Mouse (Mus musculus) intestine, embryonic 15.5 days (tissue): Measurements from ENCODE around the gene H2-M10.2. TPM values are rescaled to one million over a fixed set of nuclear protein-coding genes. Genes with fewer than 3 reads are reported as not detected.
"Not testable (repeated sequence)": the region's sequence is repeated elsewhere in the genome, so short reads cannot be mapped to it uniquely, and the experiment has no call there.

Experiments used
- ATAC-seq: fragments of 200-750 bp; cut with Nextera tagmentation; 2 replicates; pipeline ENCODE4 v1.8.0; 2017; ENCODE audit warnings: moderate TSS enrichment, moderate library complexity
- H3K27ac ChIP-seq: fragments of 300-500 bp; sonication (generic); 2 replicates; pipeline ENCODE4 v1.5.1; 2015; ENCODE audit warnings: mild to moderate bottlenecking, inconsistent platforms
- H3K27me3 ChIP-seq: fragments of 300-500 bp; sonication (generic); replicated peaks from 2 replicates; pipeline ENCODE4 v1.6.1; 2015; ENCODE audit warnings: inconsistent platforms
- H3K36me3 ChIP-seq: fragments of 300-500 bp; sonication (generic); 2 replicates; pipeline ENCODE4 v1.6.1; 2015; ENCODE audit warnings: inconsistent platforms
- H3K4me1 ChIP-seq: fragments of 300-500 bp; sonication (generic); replicated peaks from 2 replicates; pipeline ENCODE4 v1.6.1; 2015; ENCODE audit warnings: inconsistent platforms
- H3K4me2 ChIP-seq: fragments of 300-500 bp; sonication (generic); replicated peaks from 2 replicates; pipeline ENCODE4 v1.6.1; 2015; ENCODE audit warnings: mild to moderate bottlenecking, inconsistent platforms
- H3K4me3 ChIP-seq: fragments of 300-500 bp; sonication (generic); replicated peaks from 2 replicates; pipeline ENCODE4 v1.5.1; 2015; ENCODE audit warnings: inconsistent platforms
- H3K9ac ChIP-seq: fragments of 300-500 bp; sonication (generic); 2 replicates; pipeline ENCODE4 v1.6.1; 2015; ENCODE audit warnings: inconsistent platforms
- H3K9me3 ChIP-seq: fragments of 300-500 bp; sonication (generic); 2 replicates; pipeline ENCODE4 v1.6.1; 2016; ENCODE audit warnings: inconsistent platforms
- WGBS: fragments of 180-500 bp; shearing (Covaris S2); methylation state at CpG from one replicate; pipeline ENCODE4 v1.1.7; 2015; 5-methylcytosine and 5-hydroxymethylcytosine counted together
- polyA plus RNA-seq: library from polyadenylated mRNA; unstranded; fragments of >200 nt; fragmentation: Nextera tagmentation; extraction: Ambion mirVana; gene quantifications from 2 replicates; pipeline ENCODE4 v1.2.1, GENCODE M21; 2015

The H2-M10.2 gene
- polyA plus RNA-seq, 1 experiment from 2014 or later = not detected

DNA sequence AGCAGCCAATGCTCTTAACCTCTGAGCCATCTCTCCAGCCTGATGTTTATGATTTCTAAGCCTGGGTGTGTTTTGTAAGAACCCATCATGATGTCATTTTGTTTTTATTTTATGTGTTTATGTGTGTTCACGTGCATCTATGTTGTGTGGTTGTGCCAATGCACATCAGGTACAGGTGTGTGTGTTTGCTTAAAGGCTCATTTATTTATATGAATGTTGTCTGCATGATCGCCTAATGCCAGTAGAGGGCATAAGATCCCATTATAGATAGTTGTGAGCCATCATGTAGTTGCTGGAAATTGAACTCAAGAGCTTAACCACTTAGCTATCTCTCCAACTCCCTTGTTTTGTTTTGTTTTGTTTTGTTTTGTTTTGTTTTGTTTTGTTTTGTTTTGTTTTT lies 40.5 kb downstream of the H2-M10.2 start:
- H3K27ac ChIP-seq = no peak overlapping the region
- no peak for ATAC-seq
- H3K4me3 ChIP-seq = no peak overlapping the region
- no peak overlapping the region for H3K9ac ChIP-seq
- H3K9me3 ChIP-seq = no peaks in the 10 kb centered on the region
- no peaks in the 10 kb centered on the region for H3K36me3 ChIP-seq
- H3K27me3 ChIP-seq = peaks cover 24% of the 10 kb centered on the region
- H3K4me1 ChIP-seq = peaks cover 9% of the 10 kb centered on the region
- no peak overlapping the region for H3K4me2 ChIP-seq
- WGBS = 82% methylated on average over 2 of the region's 2 CpGs

DNA sequence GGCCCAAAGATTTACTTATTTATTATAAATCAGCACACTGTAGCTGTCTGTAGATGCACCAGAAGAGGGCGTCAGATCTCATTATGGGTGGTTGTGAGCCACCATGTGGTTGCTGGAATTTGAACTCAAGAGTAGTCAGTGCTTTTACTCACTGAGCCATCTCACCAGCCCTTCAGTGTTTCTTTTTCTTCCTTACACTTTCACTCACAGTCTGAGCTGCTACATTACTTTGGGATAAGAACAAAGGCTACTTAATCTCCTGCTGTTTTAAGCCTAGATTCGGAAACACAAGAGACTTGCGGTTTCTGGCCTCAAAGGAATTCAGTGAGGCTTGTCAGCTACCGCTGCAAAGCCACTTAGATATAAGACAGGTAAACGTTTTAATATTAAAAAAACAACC lies 42.3 kb downstream of the H2-M10.2 start:
- no peak for ATAC-seq
- Histone ChIP-seq H3K4me1 (peaks cover 11% of the 10 kb centered on the region), H3K4me2 (no peak overlapping the region), H3K27ac (no peak overlapping the region), H3K9ac (no peak overlapping the region), H3K4me3 (no peak overlapping the region), H3K9me3 (no peaks in the 10 kb centered on the region), H3K27me3 (peaks cover 15% of the 10 kb centered on the region), H3K36me3 (no peaks in the 10 kb centered on the region)
- WGBS = 37% methylated on average over 5 of the region's 5 CpGs

DNA sequence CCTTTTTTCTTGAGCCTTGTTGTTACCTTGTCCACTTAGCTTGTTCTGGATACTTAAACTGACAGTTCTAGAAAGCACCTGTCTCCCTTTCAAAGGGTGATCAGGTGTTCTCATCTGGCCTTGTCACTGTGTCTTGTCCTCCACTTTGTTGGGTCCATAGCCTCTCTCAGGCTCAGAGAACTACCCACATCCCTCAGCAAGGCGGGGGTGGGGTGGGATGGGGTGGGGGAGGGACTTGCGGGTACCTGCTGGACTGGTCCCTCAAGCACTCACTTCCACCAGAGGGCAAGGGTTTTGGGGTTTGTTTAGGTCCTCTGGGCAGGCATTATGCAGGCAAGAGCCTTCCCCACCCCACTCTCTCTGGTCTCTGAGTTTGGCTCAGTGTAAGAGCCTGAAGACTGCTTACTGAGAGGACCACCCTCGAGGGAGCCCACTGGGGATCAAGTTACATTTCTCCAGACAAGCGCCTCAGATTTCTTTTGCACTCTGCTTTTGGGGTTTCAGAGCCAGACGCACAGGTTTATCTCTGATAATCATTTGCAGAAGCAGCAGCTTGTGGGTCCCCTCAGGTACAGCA lies 45.6 kb downstream of the H2-M10.2 start:
- H3K9me3 ChIP-seq = no peaks in the 10 kb centered on the region
- peaks cover 23% of the 10 kb centered on the region for H3K27me3 ChIP-seq
- H3K4me1 ChIP-seq = peaks cover 11% of the 10 kb centered on the region
- H3K9ac ChIP-seq = no peak overlapping the region
- no peak for ATAC-seq
- H3K4me3 ChIP-seq = no peak overlapping the region
- H3K4me2 ChIP-seq = peak overlapping the region; percentile 17; the same call in 1 of the 2 replicates
- WGBS = 5% methylated on average over 5 of the region's 5 CpGs
- H3K27ac ChIP-seq = no peak overlapping the region
- H3K36me3 ChIP-seq = no peaks in the 10 kb centered on the region

DNA sequence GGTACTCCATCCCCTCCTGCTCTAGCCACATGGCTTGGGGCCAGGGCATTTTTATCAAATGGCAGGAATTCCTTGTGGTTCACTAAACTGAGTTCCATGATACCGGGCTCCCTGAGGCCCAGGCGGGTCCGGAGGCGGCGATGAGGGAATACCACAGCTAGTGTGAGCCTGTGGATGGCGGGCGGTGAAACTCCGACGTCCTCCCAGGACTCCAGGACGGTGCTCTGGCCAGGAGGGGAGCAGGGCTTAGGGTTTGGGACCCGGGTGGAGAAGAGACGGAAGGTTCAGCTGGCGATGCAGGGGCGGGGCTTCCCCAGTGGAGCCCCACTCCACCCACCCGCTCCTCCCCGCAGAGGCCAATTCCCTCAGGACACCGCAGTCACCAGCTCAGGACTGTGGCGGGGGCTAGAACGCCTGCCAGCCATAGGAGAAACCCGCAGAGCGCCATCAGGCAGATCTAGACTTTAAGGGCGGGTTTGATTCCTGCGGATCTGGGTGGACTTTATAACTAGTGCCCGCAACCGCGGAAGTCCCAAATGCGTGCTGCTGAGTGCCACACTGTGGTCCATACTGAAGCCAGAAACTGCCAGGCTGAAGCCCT lies 48.9 kb downstream of the H2-M10.2 start:
- WGBS = 2% methylated on average over 27 of the region's 27 CpGs
- Histone ChIP-seq H3K27me3 (peaks cover 37% of the 10 kb centered on the region), H3K9ac (peak overlapping the region; percentile 41), H3K27ac (no peak overlapping the region), H3K36me3 (no peaks in the 10 kb centered on the region), H3K4me3 (peak overlapping the region; percentile 36), H3K4me1 (peaks cover 11% of the 10 kb centered on the region), H3K9me3 (no peaks in the 10 kb centered on the region), H3K4me2 (peak overlapping the region; percentile 75)
- ATAC-seq = peak; percentile 61

DNA sequence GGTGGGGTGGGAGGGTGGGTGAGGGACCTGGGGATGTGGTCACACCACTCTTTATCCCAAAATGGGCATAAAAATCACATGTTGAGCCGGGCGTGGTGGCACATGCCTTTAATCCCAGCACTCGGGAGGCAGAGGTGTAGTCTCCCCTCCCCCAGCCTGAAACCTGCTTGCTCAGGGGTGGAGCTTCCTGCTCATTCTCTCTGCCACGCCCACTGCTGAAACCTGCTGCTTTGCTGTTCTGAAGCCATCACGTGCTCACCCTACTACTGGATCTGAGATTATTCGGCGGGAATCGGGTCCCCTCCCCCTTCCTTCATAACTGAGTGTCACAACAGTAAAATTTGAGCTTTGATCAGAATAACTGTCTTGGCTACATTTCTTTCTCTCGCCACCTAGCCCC lies 51.0 kb downstream of the H2-M10.2 start:
- ATAC-seq, H3K36me3 ChIP-seq, H3K27ac ChIP-seq, H3K9me3 ChIP-seq, H3K9ac ChIP-seq, H3K4me1 ChIP-seq, H3K4me2 ChIP-seq, H3K4me3 ChIP-seq: not testable (repeated sequence)
- H3K27me3 ChIP-seq = peaks cover 33% of the 10 kb centered on the region
- 25% methylated on average over 9 of the region's 9 CpGs for WGBS

Other genes starting within 250 kb of the H2-M10.2 start
- gene H2-T22, start 243.7 kb downstream of the H2-M10.2 start, polyA plus RNA-seq = 13.3 and 13.9 TPM in 2 replicates
- gene Gm6034, start 243.5 kb downstream of the H2-M10.2 start, polyA plus RNA-seq = 0.11 and 0.25 TPM in 2 replicates
- 3.3 and 3.5 TPM in 2 replicates for gene Gm11127, start 228.1 kb downstream of the H2-M10.2 start, polyA plus RNA-seq
- 0.11 TPM in 2 replicates for gene Gm19684, start 164.8 kb downstream of the H2-M10.2 start, polyA plus RNA-seq
- 1.4 and 1.5 TPM in 2 replicates for gene Gm7030, start 157.1 kb downstream of the H2-M10.2 start, polyA plus RNA-seq
- gene Gm8909, start 118.0 kb downstream of the H2-M10.2 start, polyA plus RNA-seq = 1.2 and 2.2 TPM in 2 replicates
- 24.3 and 30.1 TPM in 2 replicates for gene H2-T3, start 96.2 kb downstream of the H2-M10.2 start, polyA plus RNA-seq
- gene Rpp21, start 28.4 kb downstream of the H2-M10.2 start, polyA plus RNA-seq = 124 and 141 TPM in 2 replicates
- 12.5 and 13.6 TPM in 2 replicates for gene Trim39, start 14.2 kb downstream of the H2-M10.2 start, polyA plus RNA-seq
- not detected in 2 replicates for gene H2-M10.1, start 39.7 kb upstream of the H2-M10.2 start, polyA plus RNA-seq
- gene H2-M10.3, start 81.9 kb upstream of the H2-M10.2 start, polyA plus RNA-seq = not detected in 2 replicates
- not detected in 2 replicates for gene H2-M10.4, start 175.8 kb upstream of the H2-M10.2 start, polyA plus RNA-seq